Mouse (Mus musculus) liver, embryonic 15.5 days (tissue): ENCODE measurements around the gene Sgpp1. TPM values are rescaled to one million over a fixed set of nuclear protein-coding genes. Genes with fewer than 3 reads are reported as not detected.

Source experiments
- ATAC-seq: fragments of 200-750 bp; cut with Nextera tagmentation; 2 replicates; pipeline ENCODE4 v1.8.0; 2017; ENCODE audit warnings: moderate number of reproducible peaks, mild to moderate bottlenecking, moderate library complexity; ENCODE audit not compliant: insufficient read depth
- H3K27ac ChIP-seq: fragments of 300-500 bp; sonication (generic); replicated peaks from 2 replicates; pipeline ENCODE4 v1.5.1; 2015; ENCODE audit warnings: mild to moderate bottlenecking, inconsistent platforms
- H3K27me3 ChIP-seq: fragments of 300-500 bp; sonication (generic); 2 replicates; pipeline ENCODE4 v1.6.1; 2015; ENCODE audit warnings: mild to moderate bottlenecking, inconsistent platforms
- H3K36me3 ChIP-seq: fragments of 300-500 bp; sonication (generic); replicated peaks from 2 replicates; pipeline ENCODE4 v1.6.1; 2015; ENCODE audit warnings: moderate library complexity, mild to moderate bottlenecking, inconsistent platforms
- H3K4me1 ChIP-seq: fragments of 300-500 bp; sonication (generic); replicated peaks from 2 replicates; pipeline ENCODE4 v1.6.1; 2015; ENCODE audit warnings: inconsistent platforms
- H3K4me2 ChIP-seq: fragments of 300-500 bp; sonication (generic); 2 replicates; pipeline ENCODE4 v1.6.1; 2015; ENCODE audit warnings: moderate library complexity, mild to moderate bottlenecking, inconsistent platforms
- H3K4me3 ChIP-seq: fragments of 300-500 bp; sonication (generic); replicated peaks from 2 replicates; pipeline ENCODE4 v1.5.1; 2015; ENCODE audit warnings: mild to moderate bottlenecking, inconsistent platforms
- H3K9ac ChIP-seq: fragments of 300-500 bp; sonication (generic); 2 replicates; pipeline ENCODE4 v1.6.1; 2015; ENCODE audit warnings: moderate library complexity, mild to moderate bottlenecking, inconsistent platforms
- H3K9me3 ChIP-seq: fragments of 300-500 bp; sonication (generic); replicated peaks from 2 replicates; pipeline ENCODE4 v1.6.1; 2016; ENCODE audit warnings: inconsistent platforms
- WGBS: fragments of 180-500 bp; shearing (Covaris S2); methylation state at CpG from one replicate; pipeline ENCODE4 v1.1.7; 2015; ENCODE audit warnings: mixed read lengths; ENCODE audit not compliant: insufficient replicate concordance; 5-methylcytosine and 5-hydroxymethylcytosine counted together
- polyA plus RNA-seq: library from polyadenylated mRNA; unstranded; fragments of >200 nt; fragmentation: Nextera tagmentation; extraction: Ambion mirVana; gene quantifications from 2 replicates; pipeline ENCODE4 v1.2.1, GENCODE M21; 2015

The Sgpp1 gene
- polyA plus RNA-seq, 1 experiment from 2014 or later = 13.3 TPM

DNA sequence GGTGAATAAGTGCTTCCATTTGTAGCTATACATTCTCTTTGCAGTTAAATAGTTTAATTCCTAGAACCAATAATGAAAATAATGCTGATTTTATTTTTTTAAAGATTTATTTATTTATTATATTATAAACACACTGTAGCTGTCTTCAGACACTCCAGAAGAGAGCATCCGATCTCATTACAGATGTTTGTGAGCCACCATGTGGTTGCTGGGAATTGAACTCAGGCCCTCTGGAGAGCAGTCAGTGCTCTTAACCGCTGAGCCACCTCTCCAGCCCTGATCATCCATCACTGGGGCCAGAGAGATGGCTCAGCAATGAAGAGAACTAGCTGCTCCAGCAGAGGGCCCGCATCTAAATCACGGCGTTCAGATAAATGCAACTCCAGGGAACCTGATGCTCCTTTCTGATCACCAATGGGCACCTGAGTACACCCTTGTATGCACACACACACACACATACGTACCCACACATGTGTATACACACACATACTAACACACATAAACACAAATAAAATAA lies 3.5 kb downstream of the Sgpp1 start:
- Histone ChIP-seq H3K27me3 (no peaks in the 10 kb centered on the region), H3K9ac (no peak overlapping the region), H3K9me3 (no peaks in the 10 kb centered on the region), H3K27ac (no peak overlapping the region), H3K4me2 (0 out of 2 replicates have a peak overlapping the region, but pooled peaks have one; percentile 86), H3K4me3 (no peak overlapping the region), H3K4me1 (peaks cover 40% of the 10 kb centered on the region), H3K36me3 (peaks cover 9% of the 10 kb centered on the region; the same call in 1 of the 2 replicates)
- ATAC-seq = no peak
- 64% methylated on average over 6 of the region's 6 CpGs for WGBS

DNA sequence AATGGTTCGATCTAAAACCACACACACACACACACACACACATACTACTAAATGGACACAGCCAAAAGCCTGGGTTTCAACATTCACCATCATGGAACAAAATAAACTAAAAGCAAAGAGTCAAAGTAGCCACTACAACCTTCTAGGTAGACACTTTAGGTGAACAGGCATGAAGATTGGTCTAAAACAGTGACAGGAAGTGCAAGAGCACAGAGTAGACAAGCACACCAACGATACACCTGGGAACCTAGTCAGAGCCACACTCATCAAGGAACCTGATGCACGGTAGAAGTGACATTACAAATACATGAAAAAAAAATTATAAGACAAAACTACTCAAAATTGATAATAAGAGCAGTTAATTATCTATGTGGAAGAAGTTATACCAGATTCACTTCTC lies 4.0 kb downstream of the Sgpp1 start:
- Histone ChIP-seq H3K4me1 (peaks cover 41% of the 10 kb centered on the region), H3K9me3 (no peaks in the 10 kb centered on the region), H3K4me2 (no peak overlapping the region; the same call in 1 of the 2 replicates), H3K4me3 (no peak overlapping the region), H3K36me3 (peaks cover 9% of the 10 kb centered on the region; the same call in 1 of the 2 replicates), H3K9ac (no peak overlapping the region), H3K27me3 (no peaks in the 10 kb centered on the region), H3K27ac (no peak overlapping the region; the same call in 1 of the 2 replicates)
- 76% methylated on average over 3 of the region's 3 CpGs for WGBS
- no peak for ATAC-seq

DNA sequence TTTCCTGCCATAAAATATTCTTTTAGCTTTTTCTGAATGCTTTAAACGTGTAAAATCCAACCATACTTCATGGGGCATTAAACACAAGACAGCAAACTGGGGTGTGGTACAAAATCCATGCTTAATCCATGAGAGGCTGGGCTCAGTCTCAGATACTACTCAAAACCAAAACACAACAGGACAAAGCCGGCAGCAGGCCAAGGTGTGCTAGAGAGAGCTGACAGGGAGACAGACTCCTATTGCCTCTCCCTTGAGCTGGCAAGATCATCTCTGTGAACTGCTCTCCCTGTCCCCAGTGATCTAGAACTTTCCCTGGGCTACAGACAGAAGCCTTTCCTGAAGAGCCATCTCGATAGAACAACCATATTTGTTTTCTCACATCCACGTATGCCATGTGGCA lies 5.1 kb downstream of the Sgpp1 start:
- no peak overlapping the region for H3K9ac ChIP-seq
- H3K4me3 ChIP-seq = no peak overlapping the region
- 69% methylated on average over 4 of the region's 4 CpGs for WGBS
- no peaks in the 10 kb centered on the region for H3K9me3 ChIP-seq
- no peak overlapping the region for H3K4me2 ChIP-seq
- H3K27ac ChIP-seq = no peak overlapping the region
- peaks cover 45% of the 10 kb centered on the region for H3K4me1 ChIP-seq
- no peak for ATAC-seq
- H3K36me3 ChIP-seq = peaks cover 9% of the 10 kb centered on the region; the same call in 1 of the 2 replicates
- no peaks in the 10 kb centered on the region for H3K27me3 ChIP-seq

DNA sequence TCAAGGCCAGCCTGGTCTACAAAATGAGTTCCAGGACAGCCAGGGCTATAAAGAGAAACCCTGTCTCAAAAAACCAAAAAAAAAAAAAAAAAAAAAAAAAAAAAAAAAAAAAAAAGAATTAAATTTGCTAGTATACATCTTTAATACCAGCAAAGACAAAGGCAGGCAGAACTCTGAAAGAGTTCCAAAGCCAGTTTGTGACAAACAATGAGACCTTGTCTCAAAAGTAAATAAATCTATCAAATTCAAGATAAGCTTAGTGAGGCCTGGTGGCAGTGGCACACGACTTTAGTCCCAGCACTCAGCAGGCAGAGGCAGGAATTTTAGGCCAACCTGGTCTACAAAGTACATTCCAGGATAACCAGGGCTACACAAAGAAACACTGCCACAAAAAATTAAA lies 5.7 kb downstream of the Sgpp1 start:
- ATAC-seq = no peak
- H3K4me2 ChIP-seq = no peak overlapping the region
- peaks cover 51% of the 10 kb centered on the region for H3K4me1 ChIP-seq
- no peaks in the 10 kb centered on the region for H3K9me3 ChIP-seq
- no peak overlapping the region for H3K9ac ChIP-seq
- H3K4me3 ChIP-seq = no peak overlapping the region
- H3K27ac ChIP-seq = no peak overlapping the region
- 24% methylated on average over 1 of the region's 1 CpGs for WGBS
- H3K36me3 ChIP-seq = peaks cover 9% of the 10 kb centered on the region; the same call in 1 of the 2 replicates
- no peaks in the 10 kb centered on the region for H3K27me3 ChIP-seq

DNA sequence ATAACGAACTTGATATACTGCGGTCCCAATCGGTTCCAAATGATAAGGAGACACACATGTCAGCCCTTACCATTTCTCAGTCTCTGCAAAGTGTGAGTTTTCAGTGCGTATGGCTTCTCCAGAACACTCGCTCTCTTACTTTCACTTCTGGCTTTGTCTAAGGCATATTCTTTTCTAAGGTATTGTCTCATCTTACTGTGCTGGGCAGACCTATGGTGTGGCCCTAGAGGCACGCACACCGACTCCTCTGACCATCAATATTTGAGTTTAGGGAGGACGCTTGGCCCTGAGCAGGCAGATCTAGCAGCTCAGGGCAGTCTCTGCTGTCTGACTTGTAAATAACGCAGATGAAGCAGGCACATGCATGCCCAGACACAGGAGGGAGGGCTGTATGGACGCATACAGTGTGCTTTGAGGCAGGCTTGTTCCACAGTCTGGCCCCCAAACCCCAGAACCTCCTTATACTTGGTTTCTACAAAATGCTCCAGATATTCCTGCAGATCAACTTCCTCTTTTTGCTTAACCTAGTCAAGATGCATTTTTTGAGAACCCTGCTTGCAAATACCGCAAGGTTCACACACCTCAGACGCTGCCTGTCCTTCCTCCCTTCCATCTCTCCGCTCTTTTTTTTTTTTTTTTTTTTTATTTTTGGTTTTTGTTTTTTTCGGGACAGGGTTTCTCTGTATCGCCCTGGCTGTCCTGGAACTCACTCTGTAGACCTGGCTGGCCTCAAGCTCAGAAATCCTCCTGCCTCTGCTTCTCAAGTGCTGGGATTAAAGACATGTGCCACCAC lies 8.0 kb downstream of the Sgpp1 start:
- 67% methylated on average over 15 of the region's 15 CpGs for WGBS
- Histone ChIP-seq H3K27me3 (no peaks in the 10 kb centered on the region), H3K9me3 (no peaks in the 10 kb centered on the region), H3K27ac (peak overlapping the region; percentile 24; the same call in 1 of the 2 replicates), H3K4me2 (peak overlapping the region; percentile 35), H3K9ac (no peak overlapping the region), H3K4me1 (peaks cover 62% of the 10 kb centered on the region), H3K36me3 (peaks cover 9% of the 10 kb centered on the region; the same call in 1 of the 2 replicates), H3K4me3 (no peak overlapping the region)
- ATAC-seq = no peak

DNA sequence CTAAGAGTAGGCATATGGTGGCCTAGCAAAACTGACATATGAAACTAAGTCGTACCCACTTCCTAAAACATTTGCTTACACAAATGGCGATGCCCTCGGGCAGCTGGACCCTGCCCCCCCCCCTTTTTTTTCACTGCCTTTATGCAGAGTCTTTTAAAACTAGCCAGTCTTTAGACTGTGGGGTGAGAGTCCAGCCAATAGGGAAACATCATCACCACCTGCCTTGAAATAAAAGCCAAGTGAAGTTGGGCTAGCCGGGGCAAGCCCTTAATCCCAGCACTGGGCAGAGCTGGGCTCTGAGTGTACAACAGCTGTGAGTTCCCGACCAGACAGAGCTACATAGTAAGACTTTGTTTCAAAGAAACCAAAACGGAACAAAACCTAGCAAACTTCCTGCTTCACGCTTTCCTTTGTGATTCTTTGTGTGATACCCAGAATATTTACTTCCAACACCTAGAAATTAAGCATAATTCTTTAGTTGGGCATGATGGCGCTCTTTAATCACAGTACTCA lies 9.1 kb downstream of the Sgpp1 start:
- H3K27ac ChIP-seq = no peak overlapping the region
- H3K9me3 ChIP-seq = no peaks in the 10 kb centered on the region
- H3K9ac ChIP-seq = no peak overlapping the region
- H3K4me2 ChIP-seq = no peak overlapping the region
- 75% methylated on average over 8 of the region's 8 CpGs for whole genome bisulfite sequencing
- ATAC-seq = no peak
- no peak overlapping the region for H3K4me3 ChIP-seq
- H3K36me3 ChIP-seq = peaks cover 13% of the 10 kb centered on the region; the same call in 1 of the 2 replicates
- peaks cover 60% of the 10 kb centered on the region for H3K4me1 ChIP-seq
- no peaks in the 10 kb centered on the region for H3K27me3 ChIP-seq

DNA sequence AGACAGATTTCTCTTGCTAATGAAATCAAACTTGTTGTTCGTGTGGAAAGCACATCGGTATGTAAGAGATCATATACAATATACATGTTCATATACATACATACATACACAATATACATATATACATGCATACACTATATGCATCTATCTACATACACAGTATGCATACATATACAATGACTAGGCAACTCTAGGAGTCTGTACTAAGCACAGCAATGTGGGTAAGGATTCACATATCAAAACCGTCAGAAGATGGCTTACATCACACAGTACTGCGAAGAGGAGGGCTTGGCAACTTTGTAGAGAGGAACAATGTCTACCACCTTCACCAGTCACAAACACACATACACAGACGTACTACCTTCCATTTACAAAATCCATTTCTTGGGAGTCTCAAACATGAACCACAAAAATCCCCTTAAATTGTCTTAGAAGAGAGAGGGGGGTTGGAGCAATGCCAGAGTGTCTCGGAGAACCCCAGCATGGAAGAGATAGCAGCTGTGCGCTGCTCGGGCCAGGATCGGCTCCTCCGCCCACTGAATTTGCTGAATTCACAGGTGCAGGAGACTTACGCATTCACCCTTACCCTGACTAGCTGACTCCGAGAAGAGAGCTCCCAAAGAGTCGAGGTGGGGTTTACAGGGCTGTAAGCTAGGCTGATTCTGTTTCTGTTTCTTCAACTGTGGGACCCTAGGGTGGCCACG lies 10.8 kb downstream of the Sgpp1 start:
- Histone ChIP-seq H3K9ac (no peak overlapping the region), H3K4me3 (peak overlapping the region; percentile 9), H3K27ac (peak overlapping the region; percentile 84), H3K4me2 (peak overlapping the region; percentile 63), H3K4me1 (peaks cover 58% of the 10 kb centered on the region), H3K27me3 (no peaks in the 10 kb centered on the region), H3K36me3 (peaks cover 26% of the 10 kb centered on the region), H3K9me3 (no peaks in the 10 kb centered on the region)
- WGBS = 45% methylated on average over 14 of the region's 14 CpGs
- ATAC-seq = peak; percentile 86

DNA sequence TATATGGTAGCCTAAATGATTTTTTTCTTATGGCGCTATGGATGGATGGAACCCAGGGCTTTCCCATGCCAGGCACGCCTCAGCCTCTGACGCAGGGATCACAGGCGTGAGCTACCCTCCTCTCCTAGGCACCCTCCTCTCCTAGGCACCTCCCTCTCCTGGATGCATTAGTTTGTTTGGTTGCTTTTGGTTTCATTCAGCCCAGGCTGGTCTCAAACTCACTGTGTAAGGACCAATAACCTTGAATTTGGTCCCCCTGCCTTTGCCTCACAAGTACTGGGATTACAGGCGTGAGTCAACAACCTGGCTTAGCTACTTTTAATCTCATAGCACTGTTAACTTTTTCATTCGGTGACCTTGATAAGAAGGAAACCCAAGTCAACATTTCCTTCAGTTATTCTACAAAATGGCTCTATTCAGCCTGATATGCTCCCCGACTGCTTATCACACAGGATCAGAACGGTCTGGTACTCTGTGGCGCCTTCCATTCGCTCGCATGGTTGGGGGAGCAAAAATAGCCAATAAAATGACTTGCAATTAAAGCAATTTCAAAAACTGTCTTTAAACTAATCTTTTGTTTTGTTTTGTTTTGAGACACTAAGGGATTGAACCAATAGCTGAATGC lies 11.6 kb downstream of the Sgpp1 start:
- H3K9ac ChIP-seq = peak overlapping the region; percentile 12; the same call in 1 of the 2 replicates
- peak overlapping the region; percentile 30 for H3K4me3 ChIP-seq
- WGBS = 31% methylated on average over 11 of the region's 11 CpGs

DNA sequence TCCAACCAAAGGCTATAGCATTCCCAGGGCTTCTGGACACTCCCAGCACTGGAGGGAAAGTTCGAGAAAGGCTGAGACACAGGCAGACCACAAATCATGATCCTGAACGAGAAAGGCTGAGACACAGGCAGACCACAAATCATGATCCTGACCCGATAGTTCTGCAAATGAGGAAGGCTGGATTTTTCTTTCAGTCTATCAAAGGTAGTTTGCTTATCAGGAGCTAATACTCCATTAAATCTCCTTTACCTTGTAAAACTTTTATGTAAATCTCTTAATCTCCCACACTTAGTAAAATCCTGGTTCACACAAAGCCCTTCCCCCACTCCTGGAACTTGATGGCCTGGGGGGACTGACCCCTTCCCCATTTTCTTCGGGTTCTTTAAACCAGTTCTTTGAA lies 13.6 kb downstream of the Sgpp1 start:
- no peak for ATAC-seq
- WGBS = 27% methylated on average over 4 of the region's 4 CpGs

More for the DNA sequence above, 11.6 kb downstream of the Sgpp1 start:
- peak; percentile 83 for ATAC-seq
- H3K27me3 ChIP-seq = no peaks in the 10 kb centered on the region
- H3K4me1 ChIP-seq = peaks cover 58% of the 10 kb centered on the region
- peaks cover 33% of the 10 kb centered on the region for H3K36me3 ChIP-seq
- peak overlapping the region; percentile 63 for H3K4me2 ChIP-seq
- H3K27ac ChIP-seq = peak overlapping the region; percentile 84
- no peaks in the 10 kb centered on the region for H3K9me3 ChIP-seq

DNA sequence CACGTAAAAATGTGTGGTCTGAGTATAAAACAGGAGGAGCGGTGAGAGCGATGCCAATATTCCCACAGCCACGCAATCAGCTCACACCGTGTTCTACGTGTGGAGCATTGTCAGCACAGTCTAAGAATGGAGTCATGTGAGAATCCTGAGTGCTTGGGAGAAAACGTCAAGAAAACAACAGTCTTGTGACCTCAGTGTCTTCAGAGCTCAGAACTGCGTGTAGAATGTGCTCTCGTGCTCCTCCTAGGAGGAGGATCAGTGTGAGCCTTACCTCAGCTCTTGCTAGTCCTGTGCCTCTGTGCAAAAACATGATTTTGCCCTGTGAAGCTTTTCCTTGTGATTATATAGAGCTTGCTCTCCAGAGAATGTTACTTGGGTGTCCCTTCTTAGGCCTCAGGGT lies 14.5 kb downstream of the Sgpp1 start:
- Histone ChIP-seq H3K4me1 (peaks cover 39% of the 10 kb centered on the region), H3K4me2 (no peak overlapping the region), H3K27me3 (no peaks in the 10 kb centered on the region), H3K9ac (no peak overlapping the region), H3K36me3 (peaks cover 36% of the 10 kb centered on the region), H3K4me3 (no peak overlapping the region), H3K27ac (no peak overlapping the region), H3K9me3 (no peaks in the 10 kb centered on the region)
- WGBS = 81% methylated on average over 9 of the region's 9 CpGs
- no peak for ATAC-seq

More for the DNA sequence above, 13.6 kb downstream of the Sgpp1 start:
- Histone ChIP-seq H3K27me3 (no peaks in the 10 kb centered on the region), H3K4me2 (no peak overlapping the region), H3K9me3 (no peaks in the 10 kb centered on the region), H3K36me3 (peaks cover 29% of the 10 kb centered on the region), H3K9ac (no peak overlapping the region), H3K4me3 (no peak overlapping the region), H3K27ac (no peak overlapping the region), H3K4me1 (peaks cover 47% of the 10 kb centered on the region)
